7 mouse cellular contexts compared by ENCODE assay signal in genomic region chr15:12066176-12066856, GRCm38 (mm10). TPM values are rescaled to one million over a fixed set of nuclear protein-coding genes. Genes with fewer than 3 reads are reported as not detected.
DNase-seq lines count a peak whose midpoint lies in the region; ATAC-seq and TF ChIP-seq lines count a peak whose summit lies in the region.

No protein-coding gene starts in this region.

- peaks cover 25% of the 10 kb centered on the region for H3K4me1 ChIP-seq in embryonic facial prominence, embryonic 13.5 days
- H3K4me1 ChIP-seq in heart, embryonic 11.5 days (ENCODE audit: control insufficient read depth, insufficient read depth, low read length) = peaks cover 8% of the 10 kb centered on the region; the same call in 1 of the 2 replicates
- H3K4me1 ChIP-seq in kidney, embryonic 15.5 days = peaks cover 40% of the 10 kb centered on the region
- peaks cover 33% of the 10 kb centered on the region for H3K4me1 ChIP-seq in limb, embryonic 15.5 days

- no peak overlapping the region for H3K9ac ChIP-seq in embryonic facial prominence, embryonic 13.5 days
- no peak overlapping the region for H3K9ac ChIP-seq in heart, embryonic 11.5 days (ENCODE audit: low read depth, low read length)
- H3K9ac ChIP-seq in kidney, embryonic 15.5 days = no peak overlapping the region
- no peak overlapping the region for H3K9ac ChIP-seq in limb, embryonic 15.5 days

- H3K4me3 ChIP-seq in embryonic facial prominence, embryonic 13.5 days = no peak overlapping the region
- H3K4me3 ChIP-seq in heart, embryonic 11.5 days (ENCODE audit: low read depth, low read length) = no peak overlapping the region
- H3K4me3 ChIP-seq in kidney, embryonic 15.5 days (replicated peaks) = no peak overlapping the region
- H3K4me3 ChIP-seq in limb, embryonic 15.5 days = no peak overlapping the region

- H3K4me2 ChIP-seq in embryonic facial prominence, embryonic 13.5 days = no peak overlapping the region
- no peak overlapping the region for H3K4me2 ChIP-seq in heart, embryonic 11.5 days
- H3K4me2 ChIP-seq in kidney, embryonic 15.5 days = no peak overlapping the region
- peak overlapping the region; percentile 20; the same call in 1 of the 2 replicates for H3K4me2 ChIP-seq in limb, embryonic 15.5 days

- no peak for TF ChIP-seq CTCF in brain, embryonic 14.5 days (IDR thresholded peaks at IDR 0.05; ENCODE audit: borderline replicate concordance, extremely low read depth, insufficient read depth, insufficient read length)

- 52% methylated on average over 14 of the region's 14 CpGs for WGBS in embryonic facial prominence, embryonic 13.5 days
- 69% methylated on average over 14 of the region's 14 CpGs for WGBS in heart, embryonic 11.5 days (ENCODE audit: insufficient replicate concordance)
- 56% methylated on average over 14 of the region's 14 CpGs for WGBS in kidney, embryonic 15.5 days
- 30% methylated on average over 14 of the region's 14 CpGs for WGBS in limb, embryonic 15.5 days

- H3K27ac ChIP-seq in embryonic facial prominence, embryonic 13.5 days = peak overlapping the region; percentile 52
- H3K27ac ChIP-seq in heart, embryonic 11.5 days (ENCODE audit: low read depth, low read length) = peak overlapping the region; percentile 22; the same call in 1 of the 2 replicates
- peak overlapping the region; percentile 57 for H3K27ac ChIP-seq in kidney, embryonic 15.5 days
- peak overlapping the region; percentile 80 for H3K27ac ChIP-seq in limb, embryonic 15.5 days

- no peak for ATAC-seq in embryonic facial prominence, embryonic 13.5 days (ENCODE audit: insufficient number of reproducible peaks, insufficient read depth, low FRiP score, low TSS enrichment, low read depth)
- no peak for ATAC-seq in heart, embryonic 11.5 days (replicated peaks; ENCODE audit: insufficient number of reproducible peaks, low FRiP score, low TSS enrichment)
- peak; percentile 26; the same call in 1 of the 2 replicates for ATAC-seq in kidney, embryonic 15.5 days (replicated peaks; ENCODE audit: low FRiP score)
- peak; percentile 53; the same call in 1 of the 2 replicates for ATAC-seq in limb, embryonic 15.5 days (ENCODE audit: insufficient number of reproducible peaks, low FRiP score, low TSS enrichment, low read depth)
- no peak for ATAC-seq in monocyte, adult 5-6 weeks (replicated peaks; ENCODE audit: insufficient number of reproducible peaks, low FRiP score, low TSS enrichment, poor library complexity, severe bottlenecking)

- no peaks in the 10 kb centered on the region for H3K36me3 ChIP-seq in embryonic facial prominence, embryonic 13.5 days
- H3K36me3 ChIP-seq in heart, embryonic 11.5 days (ENCODE audit: control insufficient read depth, insufficient read depth, low read length) = no peaks in the 10 kb centered on the region
- no peaks in the 10 kb centered on the region for H3K36me3 ChIP-seq in kidney, embryonic 15.5 days
- no peaks in the 10 kb centered on the region for H3K36me3 ChIP-seq in limb, embryonic 15.5 days

- H3K27me3 ChIP-seq in embryonic facial prominence, embryonic 13.5 days = no peaks in the 10 kb centered on the region
- no peaks in the 10 kb centered on the region for H3K27me3 ChIP-seq in heart, embryonic 11.5 days (ENCODE audit: control insufficient read depth, insufficient read depth, low read length)
- H3K27me3 ChIP-seq in kidney, embryonic 15.5 days = no peaks in the 10 kb centered on the region
- H3K27me3 ChIP-seq in limb, embryonic 15.5 days = no peaks in the 10 kb centered on the region

- peak; percentile 87 for DNase-seq in brain, embryonic 14.5 days (ENCODE audit: low read depth)
- peak; percentile 68 for DNase-seq in right cerebral cortex, postnatal 14 days

- no peaks in the 10 kb centered on the region; the same call in 1 of the 2 replicates for H3K9me3 ChIP-seq in embryonic facial prominence, embryonic 13.5 days
- H3K9me3 ChIP-seq in heart, embryonic 11.5 days (replicated peaks; ENCODE audit: control insufficient read depth, low read length) = no peaks in the 10 kb centered on the region
- H3K9me3 ChIP-seq in kidney, embryonic 15.5 days (replicated peaks) = no peaks in the 10 kb centered on the region
- no peaks in the 10 kb centered on the region for H3K9me3 ChIP-seq in limb, embryonic 15.5 days

- TF ChIP-seq POLR2A in brain, embryonic 14.5 days (IDR thresholded peaks at IDR 0.05; ENCODE audit: borderline replicate concordance, extremely low read depth, insufficient read depth, insufficient read length, poor library complexity, severe bottlenecking) = no peak

RNA-seq across cellular contexts. Expression of gene Zfr, which starts 51.3 kb away (rescaled TPM):
- polyA plus RNA-seq in brain, embryonic 14.5 days (2012; rRNA removed) = 96.5 and 125 TPM in 2 replicates
- 125 TPM in 2 replicates for polyA plus RNA-seq in embryonic facial prominence, embryonic 13.5 days (2015; fragmentation: Nextera tagmentation; extraction: Ambion mirVana)
- polyA plus RNA-seq in heart, embryonic 11.5 days (2014; fragmentation: Nextera tagmentation; extraction: Ambion mirVana) = 113 and 118 TPM in 2 replicates
- polyA plus RNA-seq in kidney, embryonic 15.5 days (2015; fragmentation: Nextera tagmentation; extraction: Ambion mirVana) = 108 and 109 TPM in 2 replicates
- 128 TPM in 2 replicates for polyA plus RNA-seq in limb, embryonic 15.5 days (2015; fragmentation: Nextera tagmentation; extraction: Ambion mirVana)
- total RNA-seq in monocyte, adult 5-6 weeks (2017) = 49.0 to 97.9 TPM (median 69.7 TPM) in 3 replicates

Comparison
In these comparisons a context has a peak if more than half of its experiments do, and no peak if none do; other contexts are left out.
1. ATAC-seq: peak in kidney, embryonic 15.5 days (single experiment) and limb, embryonic 15.5 days (single experiment); none in embryonic facial prominence, embryonic 13.5 days (single experiment), heart, embryonic 11.5 days (single experiment) and monocyte, adult 5-6 weeks (single experiment).
2. H3K27ac ChIP-seq: peak in every context shown above with its lines; median percentile 80 in limb, embryonic 15.5 days; 57 in kidney, embryonic 15.5 days; 52 in embryonic facial prominence, embryonic 13.5 days; 22 in heart, embryonic 11.5 days.